Comparison of ENCODE assay signal across 10 mouse cellular contexts in genomic region chr4:62822568-62822967, GRCm38 (mm10).
A peak's percentile ranks its signal among the peaks of the same experiment; 100 is the strongest.
DNase-seq lines count a peak whose midpoint lies in the region; ATAC-seq and TF ChIP-seq lines count a peak whose summit lies in the region.
"Had no signal": no experiment of that assay in that cellular context is flagged by ENCODE, and none has a peak within 500 bp of the region (broad histone marks: within the 10 kb centered on the region; RNA-seq: fewer than 3 reads in every experiment).

No protein-coding gene starts in this region.

- no peaks in the 10 kb centered on the region for H3K27me3 ChIP-seq in forebrain, embryonic 11.5 days (ENCODE audit: control insufficient read depth, insufficient read depth, low read length)
- no peaks in the 10 kb centered on the region for H3K27me3 ChIP-seq in forebrain, embryonic 16.5 days (replicated peaks; ENCODE audit: control insufficient read depth, insufficient read depth, low read length)
- no peaks in the 10 kb centered on the region for H3K27me3 ChIP-seq in lung, postnatal 0 days (replicated peaks; ENCODE audit: insufficient read depth, low read length)
- H3K27me3 ChIP-seq in testis, adult 2 months (ENCODE audit: control insufficient read depth, insufficient read depth, low read length): no peaks in the 10 kb centered on the region
- H3K27me3 ChIP-seq: limb, embryonic 12.5 days had no signal

- no peak overlapping the region for H3K4me2 ChIP-seq in forebrain, embryonic 11.5 days (ENCODE audit: low read depth, low read length, severe bottlenecking)
- no peak overlapping the region for H3K4me2 ChIP-seq in forebrain, embryonic 16.5 days (ENCODE audit: low read length)
- H3K4me2 ChIP-seq in lung, postnatal 0 days (replicated peaks; ENCODE audit: low read depth, low read length): no peak overlapping the region
- H3K4me2 ChIP-seq: limb, embryonic 12.5 days had no signal

- H3K4me1 ChIP-seq in forebrain, embryonic 11.5 days (replicated peaks; ENCODE audit: control insufficient read depth, insufficient read depth, low read length): no peaks in the 10 kb centered on the region
- peaks cover 2% of the 10 kb centered on the region; the same call in 1 of the 2 replicates for H3K4me1 ChIP-seq in forebrain, embryonic 16.5 days (replicated peaks; ENCODE audit: control insufficient read depth, insufficient read depth, low read length)
- no peaks in the 10 kb centered on the region for H3K4me1 ChIP-seq in lung, postnatal 0 days (ENCODE audit: insufficient read depth, low read depth, low read length)
- no peaks in the 10 kb centered on the region for H3K4me1 ChIP-seq in testis, adult 2 months (ENCODE audit: control insufficient read depth, insufficient read depth, low read length)

- no peak overlapping the region for H3K27ac ChIP-seq in forebrain, embryonic 11.5 days (ENCODE audit: low read depth, low read length)
- no peak overlapping the region for H3K27ac ChIP-seq in forebrain, embryonic 16.5 days (ENCODE audit: low read length)
- no peak overlapping the region for H3K27ac ChIP-seq in lung, postnatal 0 days (ENCODE audit: low read length)
- no peak overlapping the region for H3K27ac ChIP-seq in testis, adult 2 months (ENCODE audit: control insufficient read depth, insufficient read depth, low read depth, low read length)
- H3K27ac ChIP-seq: limb, embryonic 12.5 days had no signal

- peak; percentile 69 for TF ChIP-seq CTCF in lung, postnatal 0 days (IDR thresholded peaks at IDR 0.05)
- TF ChIP-seq CTCF in testis, adult 2 months (IDR thresholded peaks at IDR 0.05; ENCODE audit: control insufficient read depth, insufficient read depth, insufficient replicate concordance, low read depth, low read length): peak; percentile 29; the same call in 1 of the 2 replicates

- no peak for TF ChIP-seq EP300 in lung, postnatal 0 days (IDR thresholded peaks at IDR 0.05)

- no peaks in the 10 kb centered on the region for H3K9me3 ChIP-seq in forebrain, embryonic 11.5 days (ENCODE audit: control insufficient read depth, low read length)
- H3K9me3 ChIP-seq in forebrain, embryonic 16.5 days (ENCODE audit: control insufficient read depth, low read length): no peaks in the 10 kb centered on the region
- H3K9me3 ChIP-seq in lung, postnatal 0 days (ENCODE audit: low read length): no peaks in the 10 kb centered on the region
- H3K9me3 ChIP-seq: limb, embryonic 12.5 days had no signal

- no peaks in the 10 kb centered on the region for H3K36me3 ChIP-seq in forebrain, embryonic 11.5 days (ENCODE audit: control insufficient read depth, insufficient read depth, low read length)
- no peaks in the 10 kb centered on the region for H3K36me3 ChIP-seq in forebrain, embryonic 16.5 days (ENCODE audit: control insufficient read depth, insufficient read depth)
- H3K36me3 ChIP-seq in lung, postnatal 0 days (ENCODE audit: insufficient read depth, low read length): no peaks in the 10 kb centered on the region
- H3K36me3 ChIP-seq in testis, adult 2 months (ENCODE audit: control insufficient read depth, insufficient read depth, low read length): no peaks in the 10 kb centered on the region
- H3K36me3 ChIP-seq: G1E; limb, embryonic 12.5 days had no signal

- no peak for TF ChIP-seq POLR2A in testis, adult 2 months (IDR thresholded peaks at IDR 0.05; ENCODE audit: control insufficient read depth, low read depth, low read length)

- ATAC-seq in forebrain, embryonic 11.5 days (replicated peaks; ENCODE audit: low FRiP score): no peak
- no peak for ATAC-seq in forebrain, embryonic 16.5 days
- no peak for ATAC-seq in lung, postnatal 0 days

- no peak overlapping the region for H3K9ac ChIP-seq in forebrain, embryonic 11.5 days (ENCODE audit: low read length)
- H3K9ac ChIP-seq in forebrain, embryonic 16.5 days (replicated peaks; ENCODE audit: low read depth, low read length): no peak overlapping the region
- no peak overlapping the region for H3K9ac ChIP-seq in lung, postnatal 0 days (replicated peaks; ENCODE audit: low read depth)
- H3K9ac ChIP-seq: limb, embryonic 12.5 days had no signal

- H3K4me3 ChIP-seq in forebrain, embryonic 11.5 days (ENCODE audit: low read depth, low read length): no peak overlapping the region
- no peak overlapping the region for H3K4me3 ChIP-seq in forebrain, embryonic 16.5 days (replicated peaks; ENCODE audit: low read length)
- H3K4me3 ChIP-seq in lung, postnatal 0 days (ENCODE audit: low read depth, low read length): no peak overlapping the region
- H3K4me3 ChIP-seq in testis, adult 2 months (ENCODE audit: control insufficient read depth, low read depth, low read length): no peak overlapping the region
- H3K4me3 ChIP-seq: limb, embryonic 12.5 days had no signal

- peak; percentile 78 for DNase-seq in forebrain, embryonic 11.5 days (ENCODE audit: low spot score)
- peak; percentile 67 for DNase-seq in A20 (ENCODE audit: low read depth, low spot score)
- peak; percentile 79 to 86 for DNase-seq in adrenal gland, postnatal 36 days
- DNase-seq in forelimb bud, embryonic 11.5 days (ENCODE audit: low read depth, low spot score): peak; percentile 46
- peak; percentile 90 to 92 for DNase-seq in kidney, postnatal 4 days
- peak; percentile 55 for DNase-seq in lung, postnatal 0 days (ENCODE audit: low spot score)

- 54% methylated on average over 7 of the region's 7 CpGs for WGBS in forebrain, embryonic 11.5 days
- WGBS in forebrain, embryonic 16.5 days: 43% methylated on average over 7 of the region's 7 CpGs
- WGBS in lung, postnatal 0 days: 31% methylated on average over 7 of the region's 7 CpGs
